Mouse (Mus musculus): ENCODE data around the gene Rnf225.

- TF ChIP-seq POLR2A (IDR thresholded peaks at IDR 0.05; ENCODE audit: control insufficient read depth, extremely low read depth, insufficient read depth, low read length, poor library complexity) (no peak), CTCF (IDR thresholded peaks at IDR 0.05; ENCODE audit: borderline replicate concordance, control insufficient read depth, extremely low read depth, insufficient read depth, low read length, poor library complexity) (no peak)
Measured at GRCm38 (mm10) chr7:12926316-12926715, 900 bp upstream of the Rnf225 start.

All from thymus, adult 2 months (tissue).